Mouse (Mus musculus) stomach, embryonic 16.5 days (tissue): ENCODE results near the gene Meaf6. TPM values are rescaled to one million over a fixed set of nuclear protein-coding genes. Genes with fewer than 3 reads are reported as not detected.

Source experiments
- ATAC-seq: fragments of 200-750 bp; cut with Nextera tagmentation; 2 replicates; pipeline ENCODE4 v1.8.0; 2017; ENCODE audit warnings: moderate number of reproducible peaks, moderate TSS enrichment; ENCODE audit not compliant: insufficient read depth, low FRiP score
- H3K27ac ChIP-seq: fragments of 300-500 bp; sonication (generic); 2 replicates; pipeline ENCODE4 v1.5.1; 2014; ENCODE audit warnings: low read length
- H3K27me3 ChIP-seq: fragments of 300-500 bp; sonication (generic); 2 replicates; pipeline ENCODE4 v1.6.1; 2014; ENCODE audit warnings: low read length, control low read depth, mixed read lengths; ENCODE audit not compliant: control insufficient read depth, insufficient read depth
- H3K36me3 ChIP-seq: fragments of 300-500 bp; sonication (generic); 2 replicates; pipeline ENCODE4 v1.6.1; 2014; ENCODE audit warnings: low read length; ENCODE audit not compliant: control insufficient read depth, insufficient read depth
- H3K4me1 ChIP-seq: fragments of 300-500 bp; sonication (generic); 2 replicates; pipeline ENCODE4 v1.6.1; 2014; ENCODE audit warnings: low read length, control low read depth, mixed read lengths; ENCODE audit not compliant: control insufficient read depth, insufficient read depth
- H3K4me2 ChIP-seq: fragments of 300-500 bp; sonication (generic); 2 replicates; pipeline ENCODE4 v1.6.1; 2014; ENCODE audit warnings: low read depth, low read length, mixed read lengths
- H3K4me3 ChIP-seq: fragments of 300-500 bp; sonication (generic); replicated peaks from 2 replicates; pipeline ENCODE4 v1.5.1; 2014; ENCODE audit warnings: mild to moderate bottlenecking, low read length
- H3K9ac ChIP-seq: fragments of 300-500 bp; sonication (generic); 2 replicates; pipeline ENCODE4 v1.6.1; 2014; ENCODE audit warnings: low read length
- H3K9me3 ChIP-seq: fragments of 300-500 bp; sonication (generic); replicated peaks from 2 replicates; pipeline ENCODE4 v1.6.1; 2016; ENCODE audit warnings: low read length, control low read depth; ENCODE audit not compliant: control insufficient read depth
- WGBS: fragments of 180-500 bp; shearing (Covaris S2); extraction: QIAGEN DNeasy Blood & Tissue Kit; methylation state at CpG from one replicate; pipeline ENCODE4 v1.1.7; 2014; 5-methylcytosine and 5-hydroxymethylcytosine counted together
- polyA plus RNA-seq: library from polyadenylated mRNA; unstranded; fragments of >200 nt; fragmentation: Nextera tagmentation; extraction: Ambion mirVana; gene quantifications from 2 replicates; pipeline ENCODE4 v1.2.1, GENCODE M21; 2015

The Meaf6 gene
- polyA plus RNA-seq, result 41.5 and 45.0 TPM in 2 replicates

DNA sequence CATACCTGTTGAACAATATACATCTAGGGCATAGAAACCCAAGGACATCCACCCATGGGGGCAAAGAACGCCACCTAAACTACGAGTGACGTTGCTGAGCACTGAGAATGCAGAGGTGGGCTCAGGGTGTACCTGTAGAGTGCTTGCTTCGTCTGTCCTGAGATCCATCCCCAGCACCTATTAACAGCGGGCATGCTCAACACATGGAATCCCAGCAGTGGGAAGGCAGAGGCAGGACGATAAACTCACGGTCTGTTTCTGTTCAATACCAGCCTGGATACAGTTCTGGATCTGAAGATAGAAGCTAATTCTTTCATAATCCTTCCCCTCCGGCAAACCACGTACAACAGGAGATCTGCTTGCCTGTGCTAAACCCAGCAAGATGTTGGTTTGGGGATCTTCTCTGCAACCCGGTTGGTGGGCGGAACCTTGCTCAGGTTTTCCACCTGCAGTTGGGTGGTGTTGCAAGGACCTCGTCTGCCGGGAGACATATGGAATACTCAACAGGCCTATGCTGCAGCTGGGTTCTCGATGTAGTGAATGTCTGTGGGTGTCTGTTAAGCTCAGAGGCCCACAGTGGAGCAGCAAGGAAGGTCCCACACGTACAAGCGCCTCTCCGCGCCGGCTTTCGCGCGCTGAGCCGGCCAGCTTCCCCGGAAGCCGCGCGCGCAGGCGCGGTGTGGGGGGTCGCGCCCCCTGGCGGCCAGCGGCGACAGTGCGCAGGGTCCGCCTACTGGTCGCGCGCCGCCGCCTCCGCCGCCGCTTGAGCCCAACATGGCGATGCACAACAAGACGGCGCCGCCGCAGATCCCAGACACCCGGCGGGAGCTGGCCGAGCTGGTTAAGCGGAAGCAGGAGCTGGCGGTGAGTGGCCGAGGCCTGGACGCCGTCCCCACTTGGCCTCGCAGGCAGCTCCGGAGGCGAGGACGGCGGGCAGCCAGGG, at the start of gene Meaf6:
Gene Meaf6 (plus strand): TSS at position 732 of the 943 bp plus-strand sequence.
- WGBS, result 1% methylated on average over 63 of the region's 63 CpGs
- Histone ChIP-seq H3K9me3 (no peaks in the 10 kb centered on the region), H3K4me3 (peak within 1 kb of the TSS; percentile 85), H3K27ac (peak within 1 kb of the TSS; percentile 98), H3K4me1 (peaks cover 11% of the 10 kb centered on the region; the same call in 1 of the 2 replicates), H3K4me2 (peak within 1 kb of the TSS; percentile 87), H3K27me3 (no peaks in the 10 kb centered on the region), H3K9ac (peak within 1 kb of the TSS; percentile 97), H3K36me3 (0 out of 2 replicates have a peak, but pooled peaks cover 3% of the 10 kb centered on the region)
- ATAC-seq, result peak; percentile 90

DNA sequence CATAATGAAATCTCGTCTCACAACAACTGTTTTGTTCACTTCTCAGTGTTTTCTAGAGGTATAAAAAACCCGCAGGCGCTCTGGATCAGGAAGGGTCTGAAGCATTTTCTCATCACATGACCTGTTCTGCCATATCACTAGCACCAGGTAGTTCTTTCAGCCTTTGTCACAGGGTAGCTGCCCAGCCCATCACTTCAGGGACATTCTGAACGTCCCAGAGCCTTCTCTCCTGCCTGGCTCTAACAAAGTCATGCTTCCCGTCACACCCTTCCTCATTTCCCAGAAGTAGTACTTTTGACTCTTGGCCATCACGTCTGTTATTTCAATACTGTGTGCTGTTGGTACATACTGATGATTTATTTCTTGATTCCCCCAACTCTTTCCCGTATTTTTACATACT, 40.5 kb upstream of the Meaf6 start:
- 86% methylated on average over 7 of the region's 7 CpGs for WGBS
- Histone ChIP-seq H3K9ac (no peak overlapping the region), H3K4me1 (no peaks in the 10 kb centered on the region), H3K27ac (no peak overlapping the region), H3K27me3 (no peaks in the 10 kb centered on the region), H3K4me3 (no peak overlapping the region), H3K9me3 (no peaks in the 10 kb centered on the region), H3K4me2 (no peak overlapping the region), H3K36me3 (peaks cover 11% of the 10 kb centered on the region; the same call in 1 of the 2 replicates)
- no peak for ATAC-seq

- ATAC-seq, result no peak
- Histone ChIP-seq H3K9me3 (no peaks in the 10 kb centered on the region), H3K4me3 (no peak overlapping the region), H3K4me1 (peaks cover 4% of the 10 kb centered on the region), H3K4me2 (no peak overlapping the region), H3K9ac (no peak overlapping the region), H3K27me3 (no peaks in the 10 kb centered on the region), H3K36me3 (peaks cover 13% of the 10 kb centered on the region), H3K27ac (no peak overlapping the region)
- WGBS, result 89% methylated on average over 9 of the region's 9 CpGs
Measured at GRCm38 (mm10) chr4:125055385-125055784, 29.5 kb upstream of the Meaf6 start.

GRCm38 (mm10) chr4:125056476-125056875, 28.5 kb upstream of the Meaf6 start:
- H3K36me3 ChIP-seq, result peaks cover 13% of the 10 kb centered on the region
- 87% methylated on average over 4 of the region's 4 CpGs for WGBS
- H3K27ac ChIP-seq, result no peak overlapping the region

GRCm38 (mm10) chr4:125057273-125057672, 27.7 kb upstream of the Meaf6 start:
- H3K27me3 ChIP-seq, result no peaks in the 10 kb centered on the region
- H3K9ac ChIP-seq, result no peak overlapping the region
- peaks cover 4% of the 10 kb centered on the region for H3K4me1 ChIP-seq
- ATAC-seq, result no peak
- H3K9me3 ChIP-seq, result no peaks in the 10 kb centered on the region
- H3K4me2 ChIP-seq, result no peak overlapping the region
- WGBS, result 41% methylated on average over 3 of the region's 3 CpGs
- no peak overlapping the region for H3K27ac ChIP-seq
- H3K36me3 ChIP-seq, result peaks cover 13% of the 10 kb centered on the region
- H3K4me3 ChIP-seq, result no peak overlapping the region

More at GRCm38 (mm10) chr4:125056476-125056875, 28.5 kb upstream of the Meaf6 start:
- no peak overlapping the region for H3K4me3 ChIP-seq
- ATAC-seq, result no peak
- no peak overlapping the region for H3K4me2 ChIP-seq
- peaks cover 4% of the 10 kb centered on the region for H3K4me1 ChIP-seq
- H3K9ac ChIP-seq, result no peak overlapping the region
- no peaks in the 10 kb centered on the region for H3K27me3 ChIP-seq
- H3K9me3 ChIP-seq, result no peaks in the 10 kb centered on the region

DNA sequence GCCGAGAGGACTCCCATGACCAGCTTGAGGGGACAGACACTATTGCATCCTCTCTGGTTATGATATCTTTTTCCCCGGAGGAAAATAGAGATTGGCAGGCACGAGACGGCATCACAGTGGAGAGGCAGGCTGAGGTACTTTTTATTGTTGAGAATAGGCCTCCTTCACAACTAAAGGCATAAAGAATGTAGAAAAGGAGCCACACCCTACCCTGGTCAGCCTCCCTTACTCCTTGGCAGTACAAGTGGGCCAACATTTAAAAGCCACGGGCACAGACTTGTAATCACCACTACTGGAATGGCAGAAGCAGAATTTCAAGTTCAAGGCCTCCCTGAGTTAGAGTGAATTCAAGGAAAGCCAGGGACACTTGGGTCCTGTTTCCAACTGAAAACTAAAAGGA, 26.9 kb upstream of the Meaf6 start:
- H3K27ac ChIP-seq, result no peak overlapping the region
- WGBS, result 50% methylated on average over 5 of the region's 5 CpGs
- no peaks in the 10 kb centered on the region for H3K27me3 ChIP-seq
- peaks cover 8% of the 10 kb centered on the region; the same call in 1 of the 2 replicates for H3K36me3 ChIP-seq
- no peak overlapping the region for H3K4me2 ChIP-seq
- no peak overlapping the region for H3K9ac ChIP-seq
- ATAC-seq, result no peak
- no peak overlapping the region for H3K4me3 ChIP-seq
- no peaks in the 10 kb centered on the region for H3K9me3 ChIP-seq
- peaks cover 4% of the 10 kb centered on the region for H3K4me1 ChIP-seq

DNA sequence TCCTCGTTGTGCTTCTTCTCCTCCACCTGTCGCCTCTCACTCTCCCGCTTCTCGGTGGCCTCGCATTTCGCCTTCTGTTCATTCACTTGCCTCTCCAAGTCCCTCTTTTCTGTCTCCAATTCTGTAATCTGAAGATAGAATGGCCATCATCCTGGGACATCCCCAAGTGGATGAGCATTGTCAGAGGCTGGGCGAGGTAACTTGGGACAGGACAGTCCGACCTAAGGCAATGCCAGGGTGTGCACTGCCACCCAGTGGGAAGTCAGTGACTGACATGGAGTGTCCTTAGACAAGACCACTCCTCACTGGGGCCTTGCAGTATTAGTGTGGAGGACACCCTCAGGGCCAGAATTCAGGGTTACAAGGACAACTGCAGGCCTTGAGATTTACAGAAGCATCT, 25.9 kb upstream of the Meaf6 start:
- Histone ChIP-seq H3K27ac (no peak overlapping the region), H3K9ac (peak overlapping the region; percentile 46; the same call in 1 of the 2 replicates), H3K4me3 (peak overlapping the region; percentile 11; the same call in 1 of the 2 replicates), H3K4me2 (peak overlapping the region; percentile 52), H3K36me3 (0 out of 2 replicates have a peak, but pooled peaks cover 2% of the 10 kb centered on the region), H3K27me3 (no peaks in the 10 kb centered on the region), H3K4me1 (peaks cover 4% of the 10 kb centered on the region), H3K9me3 (no peaks in the 10 kb centered on the region)
- 2% methylated on average over 8 of the region's 8 CpGs for WGBS
- ATAC-seq, result peak; percentile 75; the same call in 1 of the 2 replicates

DNA sequence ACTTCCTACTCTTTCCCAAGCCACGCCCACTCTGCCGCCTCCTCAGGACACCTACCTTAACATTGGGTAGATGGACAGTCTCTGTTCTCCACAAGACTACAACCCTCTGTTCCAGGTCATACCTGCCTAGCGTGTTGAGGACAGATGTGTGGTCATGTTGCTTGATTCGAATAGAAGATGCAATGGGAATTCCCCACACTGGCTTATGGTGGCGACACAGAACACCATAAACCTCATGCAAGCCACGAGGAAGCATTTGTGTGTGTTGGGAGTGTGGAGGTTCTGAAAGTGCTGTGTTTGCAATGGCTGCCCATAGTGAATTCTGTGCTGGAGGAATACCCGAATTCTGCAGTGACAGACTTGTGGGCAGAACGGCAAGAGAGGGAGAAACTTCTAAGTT, 21.1 kb upstream of the Meaf6 start:
- no peak for ATAC-seq
- Histone ChIP-seq H3K4me2 (no peak overlapping the region), H3K36me3 (no peaks in the 10 kb centered on the region), H3K4me1 (peaks cover 11% of the 10 kb centered on the region), H3K9ac (no peak overlapping the region), H3K9me3 (no peaks in the 10 kb centered on the region), H3K4me3 (no peak overlapping the region), H3K27me3 (no peaks in the 10 kb centered on the region), H3K27ac (no peak overlapping the region)
- 68% methylated on average over 8 of the region's 8 CpGs for WGBS
